Mouse (Mus musculus) urinary bladder, postnatal 4 days (tissue): ENCODE data around the gene Gm5294.
A peak's percentile ranks its signal among the peaks of the same experiment; 100 is the strongest.

Experiments
- DNase-seq, 2 experiments: peaks; one replicate each; pipeline ENCODE4 v3.0.0; 2021 to 2022; ENCODE audit warnings: low spot score in 2 of 2

Gene Gm5294

GRCm38 (mm10) chr5:138819780-138820179 lies at the start of gene Gm5294:
Gene Gm5294 (plus strand): TSS chr5:138820080.
- no peak for DNase-seq

GRCm38 (mm10) chr5:138775096-138775495 lies 44.8 kb upstream of the Gm5294 start:
- no peak for DNase-seq

GRCm38 (mm10) chr5:138776346-138776745 lies 43.5 kb upstream of the Gm5294 start:
- no peak for DNase-seq

GRCm38 (mm10) chr5:138778731-138779463 lies 41.0 kb upstream of the Gm5294 start:
- DNase-seq = no peak

GRCm38 (mm10) chr5:138779655-138780054 lies 40.2 kb upstream of the Gm5294 start:
- DNase-seq = no peak

- DNase-seq = no peak
Observed at GRCm38 (mm10) chr5:138782697-138783096, 37.2 kb upstream of the Gm5294 start.

- DNase-seq = no peak
Observed at GRCm38 (mm10) chr5:138783181-138783580, 36.7 kb upstream of the Gm5294 start.

- no peak for DNase-seq
Observed at GRCm38 (mm10) chr5:138785986-138786515, 33.8 kb upstream of the Gm5294 start.

GRCm38 (mm10) chr5:138787648-138788047 lies 32.2 kb upstream of the Gm5294 start:
- no peak for DNase-seq

GRCm38 (mm10) chr5:138788481-138789211 lies 31.2 kb upstream of the Gm5294 start:
- no peak for DNase-seq

GRCm38 (mm10) chr5:138790954-138791480 lies 28.9 kb upstream of the Gm5294 start:
- no peak for DNase-seq

- DNase-seq = no peak
Observed at GRCm38 (mm10) chr5:138801588-138802116, 18.2 kb upstream of the Gm5294 start.

- DNase-seq = no peak
Observed at GRCm38 (mm10) chr5:138804286-138804685, 15.6 kb upstream of the Gm5294 start.

GRCm38 (mm10) chr5:138809767-138810166 lies 10.1 kb upstream of the Gm5294 start:
- no peak for DNase-seq

GRCm38 (mm10) chr5:138820717-138821332 lies 945 bp downstream of the Gm5294 start:
- no peak for DNase-seq

- no peak for DNase-seq
Observed at GRCm38 (mm10) chr5:138825090-138825489, 5.2 kb downstream of the Gm5294 start.

GRCm38 (mm10) chr5:138833406-138833805 lies 13.5 kb downstream of the Gm5294 start:
- no peak for DNase-seq

- no peak for DNase-seq
Observed at GRCm38 (mm10) chr5:138834910-138835309, 15.0 kb downstream of the Gm5294 start.

GRCm38 (mm10) chr5:138840981-138841380 lies 21.1 kb downstream of the Gm5294 start:
- DNase-seq = no peak

GRCm38 (mm10) chr5:138843168-138843824 lies 23.4 kb downstream of the Gm5294 start:
- peak in 1 of 2 experiments; percentile 42 for DNase-seq

- DNase-seq = no peak
Observed at GRCm38 (mm10) chr5:138846506-138846905, 26.6 kb downstream of the Gm5294 start.
